Mouse (Mus musculus) spleen, adult 2 months (tissue): Measurements from ENCODE around the gene Serpinh1. TPM values are rescaled to one million over a fixed set of nuclear protein-coding genes. Genes with fewer than 3 reads are reported as not detected.

Experiments
- DNase-seq, 2 experiments: peaks; one replicate each; pipeline versions ENCODE4 v3.0.0 to v3.0.0-alpha.2; 2012 to 2021; ENCODE audit warnings: low spot score in 2 of 2, low read depth in 1 of 2
- H3K27ac ChIP-seq: fragments of 200-500 bp; 2 replicates; pipeline ENCODE4 v1.5.1; 2012; ENCODE audit warnings: low read length, inconsistent platforms; ENCODE audit not compliant: insufficient read depth
- H3K27me3 ChIP-seq: fragments of 200-500 bp; 2 replicates; pipeline ENCODE4 v1.6.1; 2012; ENCODE audit warnings: mild to moderate bottlenecking, moderate library complexity, low read length, inconsistent platforms; ENCODE audit not compliant: control insufficient read depth, insufficient read depth
- H3K36me3 ChIP-seq: fragments of 200-500 bp; 2 replicates; pipeline ENCODE4 v1.6.1; 2012; ENCODE audit warnings: mild to moderate bottlenecking, low read length, inconsistent platforms; ENCODE audit not compliant: control insufficient read depth, insufficient read depth
- H3K4me1 ChIP-seq: fragments of 200-500 bp; 2 replicates; pipeline ENCODE4 v1.6.1; 2011; ENCODE audit warnings: inconsistent platforms; ENCODE audit not compliant: control insufficient read depth, insufficient read depth, insufficient read length
- H3K4me3 ChIP-seq: fragments of 200-500 bp; 2 replicates; pipeline ENCODE4 v1.5.1; 2011; ENCODE audit warnings: mild to moderate bottlenecking, inconsistent platforms; ENCODE audit not compliant: insufficient read depth, insufficient read length; ENCODE audit errors: extremely low read depth
- CTCF ChIP-seq: fragments of 200-500 bp; IDR thresholded peaks from 2 replicates; pipeline ENCODE4 v1.5.1; 2011; ENCODE audit warnings: mild to moderate bottlenecking, inconsistent platforms; ENCODE audit not compliant: insufficient read depth, insufficient read length, insufficient replicate concordance; ENCODE audit errors: extremely low read depth
- POLR2A ChIP-seq: fragments of 200-500 bp; IDR thresholded peaks from 2 replicates; pipeline ENCODE4 v1.6.1; 2011; ENCODE audit warnings: low read depth, low read length, inconsistent platforms
- WGBS: fragments of 180-500 bp; shearing (Covaris S2); methylation state at CpG from one replicate; pipeline ENCODE4 v1.1.7; 2018; 5-methylcytosine and 5-hydroxymethylcytosine counted together
- polyA plus RNA-seq: library from polyadenylated mRNA; depleted of rRNA; stranded (reverse); fragments of >200 nt; gene quantifications from 2 replicates; pipeline ENCODE4 v1.2.3, GENCODE M21; 2012; rRNA removed

Serpinh1 gene
- polyA plus RNA-seq, 1 experiment: 69.3 TPM

GRCm38 (mm10) chr7:99304949-99305372 lies 48.1 kb downstream of the Serpinh1 start:
- H3K27me3 ChIP-seq: no peaks in the 10 kb centered on the region
- H3K4me1 ChIP-seq: no peaks in the 10 kb centered on the region
- no peak overlapping the region for H3K4me3 ChIP-seq
- no peak for TF ChIP-seq POLR2A
- no peak for TF ChIP-seq CTCF
- no peaks in the 10 kb centered on the region for H3K36me3 ChIP-seq
- no peak overlapping the region for H3K27ac ChIP-seq
- no peak for DNase-seq
- 81% methylated on average over 5 of the region's 5 CpGs for WGBS

DNA sequence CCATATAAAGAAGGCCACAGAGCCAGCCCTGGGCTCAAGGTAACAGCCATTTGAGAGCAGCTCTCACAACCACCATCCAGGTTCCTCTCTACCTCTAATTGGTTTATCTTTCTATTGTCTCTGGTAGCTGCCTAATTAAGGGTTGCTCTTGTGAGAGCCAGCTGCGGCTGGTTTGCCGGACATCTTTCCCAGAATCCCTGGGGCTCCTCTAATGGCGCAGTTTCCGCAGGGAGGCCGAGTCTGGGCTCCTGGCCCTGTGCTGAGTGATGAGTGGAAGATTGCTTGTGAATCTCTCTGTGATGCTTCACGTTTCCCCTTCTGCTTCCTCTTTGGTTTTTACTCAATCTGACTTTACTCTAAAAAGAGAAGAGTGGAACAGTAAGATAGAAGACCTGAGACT lies 49.0 kb downstream of the Serpinh1 start:
- Histone ChIP-seq H3K27ac (no peak overlapping the region), H3K27me3 (no peaks in the 10 kb centered on the region), H3K4me1 (no peaks in the 10 kb centered on the region), H3K36me3 (no peaks in the 10 kb centered on the region), H3K4me3 (no peak overlapping the region)
- TF ChIP-seq POLR2A (no peak), CTCF (no peak)
- 79% methylated on average over 6 of the region's 6 CpGs for WGBS
- DNase-seq: no peak

DNA sequence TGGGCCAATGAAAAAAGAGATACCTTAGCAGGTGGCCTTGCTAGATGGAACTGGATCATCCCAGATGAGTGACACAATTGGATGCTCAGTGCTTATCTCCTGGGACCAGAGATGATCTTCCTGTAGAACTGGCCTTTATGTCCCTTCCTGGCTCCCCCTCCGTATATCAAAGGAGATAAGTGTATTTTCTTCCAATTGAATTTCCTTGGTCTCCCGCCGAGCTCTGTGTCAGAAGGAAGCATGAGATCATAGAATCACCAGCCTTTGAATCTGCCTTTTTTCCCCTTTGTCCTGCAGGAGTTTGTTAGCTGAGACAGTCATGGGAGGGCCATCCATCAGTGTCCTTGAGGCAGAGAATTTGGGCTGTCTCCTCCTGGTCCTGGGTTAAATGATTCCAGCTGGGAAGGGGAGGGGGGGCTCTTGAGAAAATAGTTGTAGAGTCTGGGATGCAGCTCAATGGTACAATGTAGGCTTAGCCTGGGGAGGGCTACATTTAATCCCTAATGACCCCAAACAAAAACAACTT lies 52.3 kb downstream of the Serpinh1 start:
- no peak for DNase-seq
- WGBS: 81% methylated on average over 3 of the region's 3 CpGs
- TF ChIP-seq POLR2A (no peak), CTCF (no peak)

More for the DNA sequence above, 52.3 kb downstream of the Serpinh1 start:
- Histone ChIP-seq H3K4me3 (no peak overlapping the region), H3K27ac (no peak overlapping the region), H3K27me3 (no peaks in the 10 kb centered on the region), H3K4me1 (no peaks in the 10 kb centered on the region), H3K36me3 (no peaks in the 10 kb centered on the region)

Other genes starting within 250 kb of the Serpinh1 start
- gene Uvrag, start 212.1 kb downstream of the Serpinh1 start, polyA plus RNA-seq: 45.9 and 112 TPM in 2 replicates
- gene Dgat2, start 170.5 kb downstream of the Serpinh1 start, polyA plus RNA-seq: 12.0 and 12.8 TPM in 2 replicates
- gene Mogat2, start 114.6 kb downstream of the Serpinh1 start, polyA plus RNA-seq: 0.21 and 0.47 TPM in 2 replicates
- 0.39 and 0.65 TPM in 2 replicates for gene Map6, start 85.8 kb downstream of the Serpinh1 start, polyA plus RNA-seq
- 12.0 and 14.8 TPM in 2 replicates for gene Gdpd5, start 28.2 kb upstream of the Serpinh1 start, polyA plus RNA-seq
- 1.3 and 2.6 TPM in 2 replicates for gene Klhl35, start 112.8 kb upstream of the Serpinh1 start, polyA plus RNA-seq
- 324 and 363 TPM in 2 replicates for gene Rps3, start 130.5 kb upstream of the Serpinh1 start, polyA plus RNA-seq
- 64.6 and 66.0 TPM in 2 replicates for gene Arrb1, start 182.2 kb upstream of the Serpinh1 start, polyA plus RNA-seq